Mouse (Mus musculus): ENCODE data around the gene Plcd1. TPM values are rescaled to one million over a fixed set of nuclear protein-coding genes. Genes with fewer than 3 reads are reported as not detected.

Gene Plcd1
- total RNA-seq, 1 experiment from 2014 or later: 11.1 TPM

GRCm38 (mm10) chr9:119025263-119025662 lies 68.0 kb downstream of the Plcd1 start:
- DNase-seq: no peak

- DNase-seq: no peak
Measured at GRCm38 (mm10) chr9:119021731-119022130, 71.6 kb downstream of the Plcd1 start.

Small RNAs within 50 kb of the gene (microRNA-seq; reads per million reads assigned to microRNA genes)
- 8.6 to 9.2 reads per million in 2 experiments for gene Mir26a-1

Other genes starting within 250 kb of the Plcd1 start
- gene Ctdspl, start 167.0 kb downstream of the Plcd1 start, total RNA-seq (2021): 27.2 and 31.3 TPM in 2 replicates
- 0.43 and 1.7 TPM in 2 replicates for gene Vill, start 40.7 kb downstream of the Plcd1 start, total RNA-seq (2021)
- 1.1 and 3.0 TPM in 2 replicates for gene Dlec1, start 9.0 kb upstream of the Plcd1 start, total RNA-seq (2021)
- 10.8 and 12.1 TPM in 2 replicates for gene Acaa1b, start 63.6 kb upstream of the Plcd1 start, total RNA-seq (2021)
- not detected in 2 replicates for gene Gm47289, start 65.7 kb upstream of the Plcd1 start, total RNA-seq (2021)
- gene Slc22a13, start 115.6 kb upstream of the Plcd1 start, total RNA-seq (2021): not detected in 2 replicates
- 33.7 and 37.5 TPM in 2 replicates for gene Oxsr1, start 228.9 kb upstream of the Plcd1 start, total RNA-seq (2021)
- gene Acaa1a, start 246.2 kb upstream of the Plcd1 start, total RNA-seq (2021): 99.0 and 138 TPM in 2 replicates
- 23.7 and 32.1 TPM in 2 replicates for gene Myd88, start 247.9 kb upstream of the Plcd1 start, total RNA-seq (2021)